ENCODE assay signal across 11 mouse cellular contexts in genomic region chr15:98483907-98484886, GRCm38 (mm10). TPM values are rescaled to one million over a fixed set of nuclear protein-coding genes. Genes with fewer than 3 reads are reported as not detected.
DNase-seq lines count a peak whose midpoint lies in the region; ATAC-seq lines count a peak whose summit lies in the region.
"Had no signal": no experiment of that assay in that cellular context is flagged by ENCODE, and none has a peak within 500 bp of the region (broad histone marks: within the 10 kb centered on the region; RNA-seq: fewer than 3 reads in every experiment).

No protein-coding gene starts in this region.

- no peak overlapping the region for H3K27ac ChIP-seq in kidney, embryonic 14.5 days (ENCODE audit: low read depth, low read length)
- H3K27ac ChIP-seq: embryonic facial prominence, embryonic 12.5 days; hindbrain, embryonic 15.5 days had no signal

- no peaks in the 10 kb centered on the region for H3K36me3 ChIP-seq in kidney, embryonic 14.5 days (ENCODE audit: control insufficient read depth, insufficient read depth, low read length)
- H3K36me3 ChIP-seq: embryonic facial prominence, embryonic 12.5 days; hindbrain, embryonic 15.5 days had no signal

- H3K4me2 ChIP-seq in kidney, embryonic 14.5 days (replicated peaks; ENCODE audit: low read depth, low read length), result no peak overlapping the region
- H3K4me2 ChIP-seq: embryonic facial prominence, embryonic 12.5 days; hindbrain, embryonic 15.5 days had no signal

- no peak overlapping the region for H3K9ac ChIP-seq in kidney, embryonic 14.5 days (ENCODE audit: low read depth, low read length)
- H3K9ac ChIP-seq: embryonic facial prominence, embryonic 12.5 days; hindbrain, embryonic 15.5 days had no signal

- H3K4me1 ChIP-seq in kidney, embryonic 14.5 days (ENCODE audit: control insufficient read depth, insufficient read depth, low read length), result no peaks in the 10 kb centered on the region
- H3K4me1 ChIP-seq: embryonic facial prominence, embryonic 12.5 days; hindbrain, embryonic 15.5 days had no signal

- 0 out of 2 replicates have a peak, but pooled peaks have one; percentile 49 for ATAC-seq in kidney, embryonic 14.5 days (ENCODE audit: low FRiP score, low TSS enrichment)
- no peak for ATAC-seq in erythroid progenitor cell, adult 5-6 weeks (replicated peaks; ENCODE audit: low FRiP score, poor library complexity, severe bottlenecking)

- no peaks in the 10 kb centered on the region for H3K27me3 ChIP-seq in kidney, embryonic 14.5 days (ENCODE audit: control insufficient read depth, insufficient read depth, low read length)
- H3K27me3 ChIP-seq: embryonic facial prominence, embryonic 12.5 days; hindbrain, embryonic 15.5 days had no signal

- no peak overlapping the region for H3K4me3 ChIP-seq in kidney, embryonic 14.5 days (ENCODE audit: low read length)
- H3K4me3 ChIP-seq: embryonic facial prominence, embryonic 12.5 days; hindbrain, embryonic 15.5 days had no signal

- peaks cover 7% of the 10 kb centered on the region; the same call in 1 of the 2 replicates for H3K9me3 ChIP-seq in kidney, embryonic 14.5 days (ENCODE audit: control insufficient read depth, low read length)
- H3K9me3 ChIP-seq: embryonic facial prominence, embryonic 12.5 days; hindbrain, embryonic 15.5 days had no signal

- WGBS in kidney, embryonic 14.5 days, result 53% methylated on average over 18 of the region's 18 CpGs

- DNase-seq in kidney, adult 11 months, result peak; percentile 21
- no peak for DNase-seq in kidney, adult 18-20 months
- peak; percentile 34 for DNase-seq in brain, adult 2 months (ENCODE audit: low read depth, low spot score)
- DNase-seq in monocyte, adult 2 months (ENCODE audit: low read depth in 1 of 2, low spot score in 2 of 2), result peak; percentile 16 to 21
- no peak for DNase-seq in right cerebral cortex, postnatal 14 days
- no peak for DNase-seq in thymus, postnatal 0 days (ENCODE audit: low spot score)

RNA-seq across cellular contexts. Expression of gene Lalba, which starts 1.7 kb away (rescaled TPM):
- 0.28 and 0.44 TPM in 2 replicates for polyA plus RNA-seq in kidney, embryonic 14.5 days (2014; fragmentation: Nextera tagmentation; extraction: Ambion mirVana)
- not detected in 2 replicates for total RNA-seq in erythroid progenitor cell, adult 5-6 weeks (2015; ENCODE audit: low replicate concordance)
- not detected in 2 replicates for total RNA-seq in erythroid progenitor cell, adult 5-6 weeks (2017; ENCODE audit: low replicate concordance)
- 0.18 TPM in 1 of 2 replicates, not detected in the other for polyA plus RNA-seq in thymus, postnatal 0 days (2015; fragmentation: Nextera tagmentation; extraction: Ambion mirVana)
- polyA plus RNA-seq: embryonic facial prominence, embryonic 12.5 days; hindbrain, embryonic 15.5 days; neural tube, embryonic 11.5 days had no signal

RNA-seq across cellular contexts. Expression of gene Olfr279, which starts 8.0 kb away (rescaled TPM):
- polyA plus RNA-seq in kidney, embryonic 14.5 days (2014; fragmentation: Nextera tagmentation; extraction: Ambion mirVana), result not detected in 2 replicates
- total RNA-seq in erythroid progenitor cell, adult 5-6 weeks (2015; ENCODE audit: low replicate concordance), result not detected in 2 replicates
- total RNA-seq in erythroid progenitor cell, adult 5-6 weeks (2017; ENCODE audit: low replicate concordance), result not detected in 2 replicates
- not detected in 2 replicates for polyA plus RNA-seq in thymus, postnatal 0 days (2015; fragmentation: Nextera tagmentation; extraction: Ambion mirVana)
- polyA plus RNA-seq: hindbrain, embryonic 15.5 days; neural tube, embryonic 11.5 days had no signal

RNA-seq across cellular contexts. Expression of gene OR5BS1P, which starts 14.5 kb away (rescaled TPM):
- not detected in 2 replicates for polyA plus RNA-seq in kidney, embryonic 14.5 days (2014; fragmentation: Nextera tagmentation; extraction: Ambion mirVana)
- total RNA-seq in erythroid progenitor cell, adult 5-6 weeks (2015; ENCODE audit: low replicate concordance), result not detected in 2 replicates
- not detected in 2 replicates for total RNA-seq in erythroid progenitor cell, adult 5-6 weeks (2017; ENCODE audit: low replicate concordance)
- 0.03 TPM in 1 of 2 replicates, not detected in the other for polyA plus RNA-seq in thymus, postnatal 0 days (2015; fragmentation: Nextera tagmentation; extraction: Ambion mirVana)
- polyA plus RNA-seq: embryonic facial prominence, embryonic 12.5 days; hindbrain, embryonic 15.5 days; neural tube, embryonic 11.5 days had no signal

RNA-seq across cellular contexts. Expression of gene Olfr281, which starts 31.8 kb away (rescaled TPM):
- polyA plus RNA-seq in kidney, embryonic 14.5 days (2014; fragmentation: Nextera tagmentation; extraction: Ambion mirVana), result not detected in 2 replicates
- not detected in 2 replicates for total RNA-seq in erythroid progenitor cell, adult 5-6 weeks (2015; ENCODE audit: low replicate concordance)
- total RNA-seq in erythroid progenitor cell, adult 5-6 weeks (2017; ENCODE audit: low replicate concordance), result not detected in 2 replicates
- not detected in 2 replicates for polyA plus RNA-seq in thymus, postnatal 0 days (2015; fragmentation: Nextera tagmentation; extraction: Ambion mirVana)
- polyA plus RNA-seq: hindbrain, embryonic 15.5 days; neural tube, embryonic 11.5 days had no signal

RNA-seq across cellular contexts. Expression of gene Kansl2, which starts 49.9 kb away (rescaled TPM):
- polyA plus RNA-seq in kidney, embryonic 14.5 days (2014; fragmentation: Nextera tagmentation; extraction: Ambion mirVana), result 107 and 123 TPM in 2 replicates
- 15.5 and 19.7 TPM in 2 replicates for total RNA-seq in erythroid progenitor cell, adult 5-6 weeks (2015; ENCODE audit: low replicate concordance)
- 11.5 and 18.0 TPM in 2 replicates for total RNA-seq in erythroid progenitor cell, adult 5-6 weeks (2017; ENCODE audit: low replicate concordance)
- polyA plus RNA-seq in thymus, postnatal 0 days (2015; fragmentation: Nextera tagmentation; extraction: Ambion mirVana), result 98.8 and 108 TPM in 2 replicates

Comparison
In these comparisons a context has a peak if more than half of its experiments do, and no peak if none do; other contexts are left out.
1. DNase-seq: peak in kidney, adult 11 months (single experiment), brain, adult 2 months (single experiment) and monocyte, adult 2 months (2 of 2); none in kidney, adult 18-20 months (single experiment), right cerebral cortex, postnatal 14 days (single experiment) and thymus, postnatal 0 days (single experiment).